Mouse (Mus musculus) heart, embryonic 12.5 days (tissue): Measurements from ENCODE around the gene Oprm1. TPM values are rescaled to one million over a fixed set of nuclear protein-coding genes. Genes with fewer than 3 reads are reported as not detected.
A peak's percentile ranks its signal among the peaks of the same experiment; 100 is the strongest.

ENCODE experiments used
- ATAC-seq: fragments of 200-750 bp; cut with Nextera tagmentation; 2 replicates; pipeline ENCODE4 v1.8.0; 2017; ENCODE audit warnings: moderate TSS enrichment, moderate library complexity; ENCODE audit not compliant: insufficient number of reproducible peaks, low FRiP score
- H3K27ac ChIP-seq: fragments of 300-500 bp; sonication (generic); 2 replicates; pipeline ENCODE4 v1.5.1; 2016; ENCODE audit warnings: mild to moderate bottlenecking, moderate library complexity; ENCODE audit not compliant: poor library complexity, severe bottlenecking
- H3K27me3 ChIP-seq: fragments of 300-500 bp; sonication (generic); replicated peaks from 2 replicates; pipeline ENCODE4 v1.6.1; 2016; ENCODE audit warnings: mild to moderate bottlenecking, moderate library complexity
- H3K36me3 ChIP-seq: fragments of 300-500 bp; sonication (generic); 2 replicates; pipeline ENCODE4 v1.6.1; 2016; ENCODE audit warnings: mild to moderate bottlenecking, moderate library complexity
- H3K4me1 ChIP-seq: fragments of 300-500 bp; sonication (generic); replicated peaks from 2 replicates; pipeline ENCODE4 v1.6.1; 2016; ENCODE audit warnings: mild to moderate bottlenecking
- H3K4me2 ChIP-seq: fragments of 300-500 bp; sonication (generic); 2 replicates; pipeline ENCODE4 v1.6.1; 2016; ENCODE audit warnings: mild to moderate bottlenecking, moderate library complexity
- H3K4me3 ChIP-seq: fragments of 300-500 bp; sonication (generic); 2 replicates; pipeline ENCODE4 v1.5.1; 2016; ENCODE audit warnings: mild to moderate bottlenecking
- H3K9ac ChIP-seq: fragments of 300-500 bp; sonication (generic); 2 replicates; pipeline ENCODE4 v1.6.1; 2016; ENCODE audit warnings: mild to moderate bottlenecking, moderate library complexity
- H3K9me3 ChIP-seq: fragments of 300-500 bp; sonication (generic); replicated peaks from 2 replicates; pipeline ENCODE4 v1.6.1; 2016; ENCODE audit warnings: mild to moderate bottlenecking, moderate library complexity
- WGBS: fragments of 180-500 bp; shearing (Covaris S2); methylation state at CpG from one replicate; pipeline ENCODE4 v1.1.7; 2016; 5-methylcytosine and 5-hydroxymethylcytosine counted together
- polyA plus RNA-seq: library from polyadenylated mRNA; unstranded; fragments of >200 nt; fragmentation: Nextera tagmentation; extraction: Ambion mirVana; gene quantifications from 2 replicates; pipeline ENCODE4 v1.2.1, GENCODE M21; 2016

Oprm1 gene
- not detected in 2 replicates for polyA plus RNA-seq

DNA sequence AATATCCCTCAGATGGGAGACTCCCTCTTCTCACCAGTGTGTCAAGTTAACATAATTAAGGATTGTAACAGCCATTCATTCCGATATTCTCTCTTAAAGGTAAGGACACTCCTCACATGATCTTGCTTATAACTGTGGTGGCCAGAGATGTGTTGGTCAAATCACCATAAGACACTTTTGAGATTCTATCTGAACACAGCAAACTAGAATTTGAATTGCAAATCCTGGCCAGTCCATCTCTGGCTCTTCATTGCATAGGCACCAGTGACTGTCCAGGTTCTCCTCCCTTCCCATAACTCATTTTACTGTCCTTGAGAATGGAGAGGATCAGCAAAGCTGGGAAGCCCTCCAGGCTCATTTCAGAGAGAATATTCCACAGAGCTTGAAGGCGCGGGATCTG, at the start of gene Oprm1:
Gene Oprm1, plus strand, starts transcription at position 301 of the 400 bp plus-strand sequence.
- Histone ChIP-seq H3K27ac (no peak within 1 kb of the TSS), H3K9ac (no peak within 1 kb of the TSS), H3K4me3 (no peak within 1 kb of the TSS), H3K4me2 (no peak within 1 kb of the TSS), H3K36me3 (no peaks in the 10 kb centered on the region), H3K27me3 (no peaks in the 10 kb centered on the region), H3K9me3 (no peaks in the 10 kb centered on the region), H3K4me1 (no peaks in the 10 kb centered on the region)
- no peak for ATAC-seq
- WGBS, result 84% methylated on average over 3 of the region's 3 CpGs

DNA sequence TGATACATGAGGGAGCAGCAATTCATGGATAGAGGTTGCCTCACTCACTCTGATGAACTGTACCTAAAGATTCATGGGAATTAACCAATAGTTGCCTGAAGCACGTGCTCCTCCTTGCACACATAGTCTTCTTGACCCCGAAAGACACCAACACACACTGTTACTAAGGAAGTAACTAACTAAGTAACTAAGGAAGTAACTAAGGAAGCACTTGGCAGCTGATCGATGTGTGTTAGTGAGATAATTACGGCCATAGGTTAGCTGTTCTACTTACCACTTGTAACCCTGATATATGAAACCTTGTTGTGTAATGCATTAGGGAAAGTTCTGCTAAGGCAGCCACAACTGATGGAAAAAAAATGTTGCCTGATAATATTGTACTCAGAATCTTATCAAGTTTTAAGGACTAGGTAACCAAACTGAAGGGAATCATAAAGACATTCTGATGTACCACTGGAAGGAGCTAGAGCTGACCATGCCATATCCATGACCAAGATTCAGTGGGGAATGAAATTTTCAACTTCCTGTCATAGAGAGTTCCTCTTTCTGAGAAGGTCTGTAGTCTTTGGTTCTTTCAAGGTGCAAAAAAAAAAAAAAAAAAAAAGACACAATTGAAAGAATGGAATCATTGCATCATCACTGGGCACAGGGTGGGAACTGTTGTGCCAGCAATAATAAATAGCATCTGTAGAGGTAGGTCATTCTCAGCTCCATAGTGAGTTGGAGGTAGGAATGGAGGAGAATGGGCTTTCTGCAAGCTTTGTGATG, 40.9 kb upstream of the Oprm1 start:
- no peak overlapping the region for H3K9ac ChIP-seq
- H3K9me3 ChIP-seq, result no peaks in the 10 kb centered on the region
- H3K4me2 ChIP-seq, result no peak overlapping the region
- WGBS, result 56% methylated on average over 4 of the region's 4 CpGs
- no peak overlapping the region for H3K4me3 ChIP-seq
- no peak for ATAC-seq
- no peak overlapping the region for H3K27ac ChIP-seq
- H3K4me1 ChIP-seq, result no peaks in the 10 kb centered on the region
- H3K27me3 ChIP-seq, result no peaks in the 10 kb centered on the region
- H3K36me3 ChIP-seq, result no peaks in the 10 kb centered on the region

DNA sequence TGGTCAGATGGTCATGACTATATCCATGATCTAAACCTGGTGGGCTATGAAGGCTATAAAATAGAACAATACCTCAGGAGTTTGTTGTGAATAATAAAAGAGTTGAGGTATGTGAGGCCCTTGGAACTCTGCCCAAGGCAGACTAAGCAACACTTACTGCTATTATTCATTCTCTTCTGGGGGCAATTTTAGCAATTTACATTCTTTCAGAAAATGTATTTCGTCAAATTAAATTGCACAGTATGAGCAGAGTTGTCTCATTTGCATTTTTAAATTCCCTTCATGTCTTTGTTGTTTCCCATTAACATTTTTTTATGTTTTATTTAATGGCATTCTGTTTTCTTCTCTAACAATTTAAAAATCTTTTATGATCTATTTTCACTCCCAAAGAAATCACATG, 34.5 kb upstream of the Oprm1 start:
- Histone ChIP-seq H3K9ac (no peak overlapping the region), H3K4me3 (no peak overlapping the region), H3K9me3 (no peaks in the 10 kb centered on the region), H3K4me1 (no peaks in the 10 kb centered on the region), H3K27ac (no peak overlapping the region), H3K4me2 (no peak overlapping the region), H3K27me3 (no peaks in the 10 kb centered on the region), H3K36me3 (no peaks in the 10 kb centered on the region)
- WGBS, result 51% methylated on average over 1 of the region's 1 CpGs
- no peak for ATAC-seq

DNA sequence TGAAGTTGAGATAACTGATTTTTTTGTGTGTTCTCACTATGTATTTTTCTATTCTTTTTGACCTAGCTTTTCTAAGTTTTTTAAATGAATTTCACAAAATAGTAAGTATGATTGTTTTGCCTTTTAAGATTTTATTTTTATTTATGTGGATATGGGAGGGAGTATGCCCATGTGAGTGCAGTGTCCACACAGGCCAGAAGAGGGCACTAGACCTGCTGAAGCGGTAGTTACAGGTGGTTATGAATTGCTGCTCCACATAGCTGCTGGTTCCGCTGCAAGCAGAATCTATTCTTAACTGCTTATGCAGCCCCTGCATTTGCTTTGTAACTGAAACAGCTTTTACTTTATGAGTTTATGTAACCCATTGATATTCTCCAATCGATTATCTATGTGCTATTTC, 29.8 kb upstream of the Oprm1 start:
- no peaks in the 10 kb centered on the region for H3K27me3 ChIP-seq
- no peaks in the 10 kb centered on the region for H3K9me3 ChIP-seq
- no peak for ATAC-seq
- H3K4me3 ChIP-seq, result no peak overlapping the region
- H3K4me1 ChIP-seq, result no peaks in the 10 kb centered on the region
- no peak overlapping the region for H3K27ac ChIP-seq
- 86% methylated on average over 3 of the region's 3 CpGs for WGBS
- H3K36me3 ChIP-seq, result no peaks in the 10 kb centered on the region
- H3K9ac ChIP-seq, result no peak overlapping the region
- no peak overlapping the region for H3K4me2 ChIP-seq

DNA sequence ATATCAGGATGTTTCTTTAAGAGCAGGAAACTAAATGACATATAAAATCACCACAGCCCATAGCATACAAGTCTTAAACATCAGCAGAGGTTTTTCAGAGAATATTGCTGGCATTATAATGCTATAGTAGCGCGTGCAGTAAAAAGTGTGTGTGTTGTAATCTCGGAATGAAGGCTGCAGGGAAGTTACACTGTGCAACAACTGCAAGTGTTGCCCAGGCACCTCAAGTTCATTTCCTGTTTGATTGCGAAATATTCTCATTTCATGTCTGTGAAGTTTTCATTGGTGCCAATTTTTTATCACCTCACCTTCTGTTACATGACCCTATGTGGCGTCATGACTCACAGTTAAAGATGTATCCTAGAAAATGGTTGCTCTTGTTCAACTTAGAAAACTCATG, 4.9 kb upstream of the Oprm1 start:
- H3K4me3 ChIP-seq, result no peak overlapping the region
- no peak overlapping the region for H3K9ac ChIP-seq
- WGBS, result 80% methylated on average over 5 of the region's 5 CpGs
- no peak for ATAC-seq
- no peaks in the 10 kb centered on the region for H3K36me3 ChIP-seq
- no peak overlapping the region for H3K4me2 ChIP-seq
- H3K9me3 ChIP-seq, result no peaks in the 10 kb centered on the region
- H3K27me3 ChIP-seq, result no peaks in the 10 kb centered on the region
- no peaks in the 10 kb centered on the region for H3K4me1 ChIP-seq
- H3K27ac ChIP-seq, result no peak overlapping the region

DNA sequence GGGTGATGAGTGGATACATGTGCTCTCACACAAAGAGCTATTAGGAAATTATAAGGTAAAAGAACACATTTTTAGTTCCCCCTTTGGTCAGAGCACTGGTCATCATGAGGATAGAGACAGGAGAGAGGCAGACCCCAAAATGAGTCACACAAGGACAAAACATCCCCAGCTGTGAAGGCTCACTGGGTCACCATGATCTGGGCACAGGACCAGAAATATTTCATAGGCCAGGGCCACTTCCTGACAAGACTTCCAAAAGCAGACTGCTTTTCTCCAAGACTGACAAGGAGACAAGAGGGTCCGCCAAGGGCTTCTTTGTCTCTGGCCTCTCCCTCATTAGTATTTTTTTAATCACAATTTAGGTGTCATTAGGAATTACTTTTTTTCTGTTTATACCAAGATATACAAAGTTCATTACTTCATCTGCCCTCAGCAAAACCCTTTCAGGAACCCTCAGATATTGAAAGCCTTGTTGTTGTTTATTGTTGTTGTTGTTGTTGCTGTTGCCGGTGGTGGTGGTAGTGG, 3.0 kb downstream of the Oprm1 start, which contains the start of gene Gm10945:
Gene Gm10945, minus strand, starts transcription at position 475 of the 525 bp plus-strand sequence.
- no peaks in the 10 kb centered on the region for H3K36me3 ChIP-seq
- H3K4me2 ChIP-seq, result no peak within 1 kb of the TSS
- no peaks in the 10 kb centered on the region for H3K27me3 ChIP-seq
- WGBS, result 80% methylated on average over 2 of the region's 2 CpGs
- H3K9me3 ChIP-seq, result no peaks in the 10 kb centered on the region
- H3K9ac ChIP-seq, result no peak within 1 kb of the TSS
- H3K4me1 ChIP-seq, result no peaks in the 10 kb centered on the region
- H3K4me3 ChIP-seq, result no peak within 1 kb of the TSS
- H3K27ac ChIP-seq, result no peak within 1 kb of the TSS
- ATAC-seq, result no peak

DNA sequence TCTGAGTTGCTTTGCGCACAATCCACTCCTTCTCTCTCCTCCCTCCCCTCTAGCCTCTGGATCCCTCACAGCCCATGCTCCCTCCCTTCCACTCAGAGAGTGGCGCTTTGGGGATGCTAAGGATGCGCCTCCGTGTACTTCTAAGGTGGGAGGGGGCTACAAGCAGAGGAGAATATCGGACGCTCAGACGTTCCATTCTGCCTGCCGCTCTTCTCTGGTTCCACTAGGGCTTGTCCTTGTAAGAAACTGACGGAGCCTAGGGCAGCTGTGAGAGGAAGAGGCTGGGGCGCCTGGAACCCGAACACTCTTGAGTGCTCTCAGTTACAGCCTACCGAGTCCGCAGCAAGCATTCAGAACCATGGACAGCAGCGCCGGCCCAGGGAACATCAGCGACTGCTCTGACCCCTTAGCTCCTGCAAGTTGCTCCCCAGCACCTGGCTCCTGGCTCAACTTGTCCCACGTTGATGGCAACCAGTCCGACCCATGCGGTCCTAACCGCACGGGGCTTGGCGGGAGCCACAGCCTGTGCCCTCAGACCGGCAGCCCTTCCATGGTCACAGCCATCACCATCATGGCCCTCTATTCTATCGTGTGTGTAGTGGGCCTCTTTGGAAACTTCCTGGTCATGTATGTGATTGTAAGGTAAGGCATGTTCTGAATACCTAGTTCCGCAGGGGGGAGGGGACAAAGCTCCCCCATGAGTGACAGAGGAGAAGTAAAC, 30.4 kb downstream of the Oprm1 start:
- 4% methylated on average over 25 of the region's 25 CpGs for WGBS
- Histone ChIP-seq H3K36me3 (no peaks in the 10 kb centered on the region), H3K9me3 (no peaks in the 10 kb centered on the region), H3K4me3 (no peak overlapping the region), H3K4me2 (no peak overlapping the region), H3K27ac (no peak overlapping the region), H3K4me1 (no peaks in the 10 kb centered on the region), H3K27me3 (peaks cover 9% of the 10 kb centered on the region), H3K9ac (no peak overlapping the region)
- ATAC-seq, result peak; percentile 57; the same call in 1 of the 2 replicates

DNA sequence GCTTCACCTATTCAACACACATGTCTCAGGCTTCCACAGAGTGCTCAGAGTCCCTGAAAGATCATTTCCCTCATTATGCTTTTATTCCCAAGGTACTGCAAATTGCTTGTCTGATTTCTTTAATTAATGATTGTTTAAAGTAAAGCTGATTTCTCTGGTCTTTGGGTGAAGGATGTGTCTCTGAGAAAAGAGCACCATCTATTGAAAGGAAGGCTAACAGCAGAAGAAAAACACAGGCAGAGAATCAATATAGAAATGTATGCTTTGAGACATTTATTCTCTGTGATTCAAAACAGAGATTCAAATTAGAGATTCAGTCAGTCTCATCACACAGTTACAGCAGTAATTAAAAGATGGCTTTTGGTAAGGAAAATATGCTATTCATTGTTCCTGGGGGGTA, 31.9 kb downstream of the Oprm1 start:
- no peak for ATAC-seq
- H3K9me3 ChIP-seq, result no peaks in the 10 kb centered on the region
- no peak overlapping the region for H3K4me3 ChIP-seq
- no peaks in the 10 kb centered on the region for H3K4me1 ChIP-seq
- peaks cover 9% of the 10 kb centered on the region for H3K27me3 ChIP-seq
- H3K9ac ChIP-seq, result no peak overlapping the region
- H3K36me3 ChIP-seq, result no peaks in the 10 kb centered on the region
- H3K27ac ChIP-seq, result no peak overlapping the region
- no peak overlapping the region for H3K4me2 ChIP-seq

DNA sequence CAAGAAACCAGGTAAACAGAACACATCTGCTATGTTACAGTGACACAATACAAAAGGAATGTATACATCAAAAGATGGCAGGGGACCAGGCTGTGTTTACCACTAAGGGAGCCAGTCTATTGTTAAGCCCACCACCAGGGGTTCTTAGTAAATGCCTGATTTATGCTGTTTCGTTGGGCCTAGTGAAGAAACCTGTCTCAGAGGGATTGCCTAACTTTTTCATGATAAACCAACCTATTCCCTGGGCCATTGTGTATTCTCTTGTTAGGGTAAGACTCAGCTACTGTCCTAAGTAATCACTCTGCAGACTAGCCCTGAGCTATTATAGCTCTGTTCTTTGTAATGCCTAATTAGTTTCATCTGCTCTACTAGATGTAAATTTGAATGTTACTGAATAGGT, 62.3 kb downstream of the Oprm1 start:
- Histone ChIP-seq H3K4me3 (no peak overlapping the region), H3K4me1 (no peaks in the 10 kb centered on the region), H3K27me3 (no peaks in the 10 kb centered on the region), H3K36me3 (no peaks in the 10 kb centered on the region), H3K4me2 (no peak overlapping the region), H3K9me3 (no peaks in the 10 kb centered on the region), H3K27ac (no peak overlapping the region), H3K9ac (no peak overlapping the region)
- WGBS, result 48% methylated on average over 1 of the region's 1 CpGs
- ATAC-seq, result no peak

DNA sequence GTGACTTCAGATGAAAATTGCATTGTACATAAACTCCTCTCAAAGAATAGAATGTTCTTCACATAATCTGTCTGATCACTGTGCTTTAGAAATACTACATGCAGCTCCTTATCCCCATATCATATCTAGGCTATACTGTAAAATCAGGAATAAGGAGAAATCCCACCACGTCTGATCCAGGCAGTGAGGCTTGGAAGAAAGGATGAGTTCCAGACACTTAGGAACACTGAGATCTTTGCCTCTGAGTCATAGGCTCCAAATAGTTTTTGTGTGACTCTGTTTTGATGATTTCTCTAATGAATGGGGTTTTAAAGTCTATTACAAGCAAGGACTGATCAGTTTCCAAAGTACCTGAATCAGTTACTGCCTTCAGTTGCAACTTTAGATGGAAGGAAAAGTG, 83.9 kb downstream of the Oprm1 start:
- ATAC-seq, result no peak
- WGBS, result 33% methylated on average over 1 of the region's 1 CpGs
- H3K9ac ChIP-seq, result no peak overlapping the region

DNA sequence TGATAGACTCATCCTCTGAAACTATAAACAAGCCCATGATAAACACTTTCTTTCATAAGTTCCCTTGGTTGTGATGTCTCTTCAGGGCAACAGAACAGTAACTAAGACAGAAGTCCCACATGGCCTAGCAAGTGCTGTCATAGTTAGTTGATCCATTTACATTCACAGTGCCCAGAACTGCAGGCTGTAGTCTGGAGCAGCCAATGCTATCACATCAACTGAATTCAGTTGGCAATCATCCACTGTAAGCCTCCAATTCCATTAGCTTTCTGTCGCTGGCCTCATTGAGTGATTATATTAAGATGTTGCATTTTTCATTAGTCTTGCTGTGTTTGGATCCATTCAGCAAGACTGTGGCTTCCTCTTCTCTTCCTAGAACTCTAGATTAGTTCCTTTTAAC, 88.0 kb downstream of the Oprm1 start:
- Histone ChIP-seq H3K27ac (no peak overlapping the region), H3K4me2 (no peak overlapping the region), H3K4me3 (no peak overlapping the region), H3K9ac (no peak overlapping the region), H3K27me3 (no peaks in the 10 kb centered on the region), H3K36me3 (no peaks in the 10 kb centered on the region), H3K9me3 (no peaks in the 10 kb centered on the region), H3K4me1 (no peaks in the 10 kb centered on the region)
- ATAC-seq, result no peak
- 74% methylated on average over 1 of the region's 1 CpGs for WGBS

More for the DNA sequence above, 83.9 kb downstream of the Oprm1 start:
- no peaks in the 10 kb centered on the region for H3K4me1 ChIP-seq
- no peak overlapping the region for H3K27ac ChIP-seq
- no peaks in the 10 kb centered on the region for H3K9me3 ChIP-seq
- H3K4me3 ChIP-seq, result no peak overlapping the region
- H3K27me3 ChIP-seq, result no peaks in the 10 kb centered on the region
- H3K36me3 ChIP-seq, result no peaks in the 10 kb centered on the region
- H3K4me2 ChIP-seq, result no peak overlapping the region
